Mouse (Mus musculus): ENCODE results near the gene Tgfb1i1. TPM values are rescaled to one million over a fixed set of nuclear protein-coding genes. Genes with fewer than 3 reads are reported as not detected.

The Tgfb1i1 gene
- 12.4 and 17.6 TPM in 2 replicates for polyA plus RNA-seq (2014; fragmentation: Nextera tagmentation; extraction: Ambion mirVana)

DNA sequence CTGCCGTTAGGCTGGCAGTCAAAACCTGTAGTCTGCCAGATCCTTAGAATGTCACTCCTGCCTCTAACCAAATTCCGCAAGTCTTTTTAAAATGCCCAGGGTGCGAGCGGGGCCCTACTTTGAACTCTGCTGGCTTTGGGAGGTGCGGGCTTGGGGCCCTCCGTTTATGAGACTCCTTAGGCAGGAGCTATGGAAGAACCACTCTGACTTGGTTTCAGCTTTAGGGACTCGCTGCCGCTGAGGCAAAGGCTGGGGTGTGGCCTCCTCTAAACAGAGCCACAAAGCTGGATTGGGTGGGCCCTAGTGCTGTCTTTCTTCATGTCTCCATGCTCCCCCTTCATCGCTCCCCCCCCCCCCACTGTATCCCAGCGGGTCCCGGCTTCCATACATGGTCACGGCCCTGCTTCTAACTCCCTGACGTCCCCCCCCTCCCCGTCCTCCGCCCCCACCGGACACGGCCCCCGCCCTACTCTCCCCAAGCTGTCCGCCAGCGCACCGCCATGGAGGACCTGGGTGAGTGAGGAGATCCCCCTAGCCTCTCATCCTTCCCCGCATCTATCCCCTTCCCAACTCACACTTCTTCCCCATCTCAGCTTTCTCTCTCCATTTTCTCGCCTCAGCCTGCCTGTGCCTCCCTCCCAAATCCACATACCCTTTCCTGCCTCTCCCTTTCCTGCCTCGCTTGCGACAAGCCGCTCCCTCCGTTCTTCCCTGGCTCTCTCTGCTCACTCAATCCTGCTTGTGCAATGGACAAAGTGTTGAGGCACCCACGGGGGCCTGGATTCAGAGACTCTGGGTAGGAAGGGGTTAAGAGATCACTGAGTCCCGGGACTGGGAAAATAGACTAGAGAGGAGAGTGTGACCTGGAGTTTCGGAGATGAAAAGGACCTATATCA lies at the start of gene Tgfb1i1:
Gene Tgfb1i1, plus strand, starts transcription at position 317 of the 896 bp plus-strand sequence.
- peak within 1 kb of the TSS; percentile 31 for H3K4me3 ChIP-seq (ENCODE audit: low read depth, low read length)
- H3K9me3 ChIP-seq (replicated peaks; ENCODE audit: control insufficient read depth, low read length), result no peaks in the 10 kb centered on the region
- H3K27ac ChIP-seq (ENCODE audit: low read depth, low read length), result no peak within 1 kb of the TSS; the same call in 1 of the 2 replicates
- H3K4me1 ChIP-seq (ENCODE audit: control insufficient read depth, insufficient read depth, low read length), result peaks cover 2% of the 10 kb centered on the region; the same call in 1 of the 2 replicates
- H3K27me3 ChIP-seq (replicated peaks; ENCODE audit: control insufficient read depth, insufficient read depth, low read length), result no peaks in the 10 kb centered on the region
- peaks cover 26% of the 10 kb centered on the region for H3K36me3 ChIP-seq (ENCODE audit: control insufficient read depth, insufficient read depth, low read length)
- peak within 1 kb of the TSS; percentile 56 for H3K4me2 ChIP-seq (ENCODE audit: low read length)
- peak; percentile 43 for DNase-seq (ENCODE audit: low spot score)
- H3K9ac ChIP-seq (ENCODE audit: low read length), result peak within 1 kb of the TSS; percentile 65
- WGBS, result 2% methylated on average over 29 of the region's 30 CpGs
- peak; percentile 60; the same call in 1 of the 2 replicates for ATAC-seq

DNA sequence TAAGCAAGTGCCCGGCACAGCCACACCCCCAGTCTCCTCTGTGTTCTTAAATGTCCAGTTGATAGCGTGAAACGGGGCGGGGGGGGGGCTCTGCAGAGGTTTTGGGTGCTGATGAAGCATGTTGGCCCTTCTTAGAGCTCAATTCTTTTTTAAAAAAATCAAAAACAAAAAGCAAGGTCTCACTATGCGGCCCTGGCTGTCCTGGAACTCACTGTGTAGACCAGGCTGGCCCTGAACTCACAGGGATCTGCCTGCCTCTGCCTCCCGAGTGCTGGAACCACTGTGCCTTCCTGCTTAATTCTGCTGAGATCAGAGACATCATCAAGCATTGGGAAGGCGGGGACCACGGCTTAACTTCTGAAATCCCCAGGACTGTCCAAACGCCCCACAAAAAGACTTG lies 45.0 kb upstream of the Tgfb1i1 start:
- Histone ChIP-seq H3K36me3 (ENCODE audit: control insufficient read depth, insufficient read depth, low read length) (no peaks in the 10 kb centered on the region), H3K27ac (ENCODE audit: low read depth, low read length) (no peak overlapping the region), H3K9ac (ENCODE audit: low read length) (no peak overlapping the region), H3K4me3 (ENCODE audit: low read depth, low read length) (no peak overlapping the region), H3K4me2 (ENCODE audit: low read length) (no peak overlapping the region), H3K27me3 (replicated peaks; ENCODE audit: control insufficient read depth, insufficient read depth, low read length) (no peaks in the 10 kb centered on the region), H3K9me3 (replicated peaks; ENCODE audit: control insufficient read depth, low read length) (no peaks in the 10 kb centered on the region), H3K4me1 (ENCODE audit: control insufficient read depth, insufficient read depth, low read length) (no peaks in the 10 kb centered on the region)
- 88% methylated on average over 9 of the region's 9 CpGs for WGBS
- ATAC-seq (no peak), DNase-seq (ENCODE audit: low spot score) (no peak)

DNA sequence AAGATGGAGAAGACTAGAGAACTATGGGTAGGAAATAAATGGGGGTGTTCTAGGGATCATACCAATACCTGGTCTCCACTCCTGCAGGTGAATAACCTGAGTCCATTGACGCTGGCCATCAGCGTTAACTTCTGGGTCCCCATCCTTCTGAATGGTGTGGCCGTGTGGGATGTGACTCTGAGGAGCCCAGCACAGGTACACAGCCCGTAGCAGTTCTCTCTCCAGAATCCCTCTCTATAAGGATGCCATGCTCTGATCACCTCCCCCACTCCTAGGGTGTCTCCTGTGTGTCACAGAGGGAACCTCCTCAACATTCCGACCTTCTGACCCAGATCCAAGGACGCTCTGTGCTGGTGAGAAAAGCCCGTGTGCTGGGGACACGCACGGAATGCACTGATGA lies 43.5 kb upstream of the Tgfb1i1 start:
- ATAC-seq (no peak), DNase-seq (ENCODE audit: low spot score) (no peak)
- H3K27ac ChIP-seq (ENCODE audit: low read depth, low read length), result no peak overlapping the region
- 82% methylated on average over 9 of the region's 9 CpGs for WGBS
- H3K4me2 ChIP-seq (ENCODE audit: low read length), result no peak overlapping the region
- no peak overlapping the region for H3K4me3 ChIP-seq (ENCODE audit: low read depth, low read length)
- no peaks in the 10 kb centered on the region for H3K27me3 ChIP-seq (replicated peaks; ENCODE audit: control insufficient read depth, insufficient read depth, low read length)
- H3K9me3 ChIP-seq (replicated peaks; ENCODE audit: control insufficient read depth, low read length), result no peaks in the 10 kb centered on the region
- H3K9ac ChIP-seq (ENCODE audit: low read length), result no peak overlapping the region
- H3K4me1 ChIP-seq (ENCODE audit: control insufficient read depth, insufficient read depth, low read length), result no peaks in the 10 kb centered on the region
- no peaks in the 10 kb centered on the region for H3K36me3 ChIP-seq (ENCODE audit: control insufficient read depth, insufficient read depth, low read length)

DNA sequence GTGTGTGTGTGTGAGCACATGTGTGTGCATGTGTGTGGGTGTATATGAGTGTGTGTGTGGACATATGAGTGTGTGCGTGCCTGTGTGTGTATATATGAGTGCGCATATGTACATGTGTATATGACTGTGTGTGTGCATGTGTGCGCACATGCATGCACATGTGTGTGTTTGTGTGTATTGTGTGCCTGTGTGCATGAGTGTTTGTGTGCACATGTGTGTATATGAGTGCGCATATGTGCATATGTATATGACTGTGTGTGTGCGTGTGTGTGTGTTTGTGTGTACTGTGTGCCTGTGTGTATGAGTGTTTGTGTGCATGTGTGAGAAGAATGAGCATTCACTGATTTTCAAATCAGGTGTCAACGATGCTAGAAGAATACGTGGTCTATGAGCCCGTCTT lies 42.4 kb upstream of the Tgfb1i1 start:
- H3K9me3 ChIP-seq (replicated peaks; ENCODE audit: control insufficient read depth, low read length), result no peaks in the 10 kb centered on the region
- 88% methylated on average over 8 of the region's 8 CpGs for WGBS

DNA sequence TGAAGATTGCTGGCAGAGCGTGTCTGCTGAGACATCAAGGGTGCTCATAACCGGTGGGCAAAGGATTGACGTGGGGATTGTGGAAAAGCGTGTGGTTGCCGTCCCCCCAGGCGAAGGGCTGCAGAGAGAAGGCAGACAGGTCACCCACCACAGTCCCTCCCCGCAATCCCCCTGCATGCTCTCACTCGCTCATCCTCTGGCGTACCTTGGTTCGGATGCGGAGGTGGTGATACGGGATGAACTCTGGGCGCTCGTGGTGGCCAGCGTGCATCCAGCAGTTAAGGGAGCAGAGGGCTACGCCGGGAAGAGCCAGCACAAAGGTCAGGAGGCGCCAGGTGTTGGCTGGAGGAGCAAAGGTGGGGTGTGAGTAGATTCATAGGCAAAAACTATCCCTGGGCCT lies 40.9 kb upstream of the Tgfb1i1 start:
- ATAC-seq (no peak), DNase-seq (ENCODE audit: low spot score) (no peak)
- Histone ChIP-seq H3K9me3 (replicated peaks; ENCODE audit: control insufficient read depth, low read length) (no peaks in the 10 kb centered on the region), H3K36me3 (ENCODE audit: control insufficient read depth, insufficient read depth, low read length) (no peaks in the 10 kb centered on the region), H3K4me1 (ENCODE audit: control insufficient read depth, insufficient read depth, low read length) (no peaks in the 10 kb centered on the region), H3K9ac (ENCODE audit: low read length) (no peak overlapping the region), H3K4me2 (ENCODE audit: low read length) (no peak overlapping the region), H3K4me3 (ENCODE audit: low read depth, low read length) (no peak overlapping the region), H3K27ac (ENCODE audit: low read depth, low read length) (no peak overlapping the region), H3K27me3 (replicated peaks; ENCODE audit: control insufficient read depth, insufficient read depth, low read length) (no peaks in the 10 kb centered on the region)
- 86% methylated on average over 18 of the region's 18 CpGs for WGBS

More for the DNA sequence above, 42.4 kb upstream of the Tgfb1i1 start:
- no peaks in the 10 kb centered on the region for H3K36me3 ChIP-seq (ENCODE audit: control insufficient read depth, insufficient read depth, low read length)
- DNase-seq (ENCODE audit: low spot score) (no peak), ATAC-seq (no peak)
- no peaks in the 10 kb centered on the region for H3K4me1 ChIP-seq (ENCODE audit: control insufficient read depth, insufficient read depth, low read length)
- no peak overlapping the region for H3K9ac ChIP-seq (ENCODE audit: low read length)
- no peak overlapping the region for H3K4me2 ChIP-seq (ENCODE audit: low read length)
- no peak overlapping the region for H3K27ac ChIP-seq (ENCODE audit: low read depth, low read length)
- no peaks in the 10 kb centered on the region for H3K27me3 ChIP-seq (replicated peaks; ENCODE audit: control insufficient read depth, insufficient read depth, low read length)
- no peak overlapping the region for H3K4me3 ChIP-seq (ENCODE audit: low read depth, low read length)

DNA sequence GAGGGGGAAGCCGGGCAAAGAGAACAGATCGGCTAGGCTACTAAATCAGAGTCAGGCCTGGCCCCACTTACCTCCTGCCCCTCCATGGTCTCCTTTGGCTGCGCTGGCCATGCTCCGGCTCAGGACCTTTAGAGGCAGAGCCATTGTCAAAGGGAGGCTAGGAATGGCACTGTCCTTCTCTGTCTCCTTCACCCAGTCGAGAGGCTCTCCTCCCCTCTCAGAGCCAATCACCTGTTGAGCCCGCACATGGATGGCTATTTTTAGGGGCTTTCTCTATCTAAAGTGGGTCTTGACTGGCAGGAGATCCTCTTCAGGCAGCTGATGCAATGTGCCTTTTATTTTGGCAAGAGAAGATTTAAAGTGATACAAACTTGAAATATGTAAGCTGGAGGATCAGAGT lies 40.5 kb upstream of the Tgfb1i1 start, which contains the start of gene Cox6a2:
Gene Cox6a2, minus strand, starts transcription at position 236 of the 400 bp plus-strand sequence.
- Histone ChIP-seq H3K4me2 (ENCODE audit: low read length) (no peak within 1 kb of the TSS), H3K27me3 (replicated peaks; ENCODE audit: control insufficient read depth, insufficient read depth, low read length) (no peaks in the 10 kb centered on the region), H3K4me3 (ENCODE audit: low read depth, low read length) (no peak within 1 kb of the TSS), H3K9me3 (replicated peaks; ENCODE audit: control insufficient read depth, low read length) (no peaks in the 10 kb centered on the region), H3K4me1 (ENCODE audit: control insufficient read depth, insufficient read depth, low read length) (no peaks in the 10 kb centered on the region), H3K36me3 (ENCODE audit: control insufficient read depth, insufficient read depth, low read length) (no peaks in the 10 kb centered on the region), H3K27ac (ENCODE audit: low read depth, low read length) (no peak within 1 kb of the TSS), H3K9ac (ENCODE audit: low read length) (no peak within 1 kb of the TSS)
- DNase-seq (ENCODE audit: low spot score) (no peak), ATAC-seq (no peak)
- 74% methylated on average over 6 of the region's 6 CpGs for WGBS

DNA sequence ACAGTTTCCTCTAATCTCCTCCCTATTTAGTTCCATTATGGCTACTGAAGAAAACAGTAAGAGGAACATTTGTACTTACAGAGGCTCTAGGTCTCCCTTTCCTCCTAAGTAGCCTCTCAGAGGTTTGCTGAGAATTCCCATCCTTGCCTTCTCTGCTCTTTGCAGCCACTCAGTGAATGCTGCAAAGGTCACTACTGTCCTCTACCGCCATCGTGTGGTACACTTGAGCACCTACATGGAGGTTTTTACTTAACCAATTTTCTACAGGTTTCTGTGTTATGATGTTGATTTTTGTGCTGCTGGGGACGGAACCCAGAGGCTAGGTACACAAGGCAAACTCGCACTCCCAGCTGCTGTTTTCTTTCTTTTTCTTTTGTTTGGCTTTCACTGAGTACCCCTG lies 38.4 kb upstream of the Tgfb1i1 start:
- Histone ChIP-seq H3K27me3 (replicated peaks; ENCODE audit: control insufficient read depth, insufficient read depth, low read length) (no peaks in the 10 kb centered on the region), H3K4me3 (ENCODE audit: low read depth, low read length) (no peak overlapping the region), H3K27ac (ENCODE audit: low read depth, low read length) (no peak overlapping the region), H3K9ac (ENCODE audit: low read length) (no peak overlapping the region), H3K4me1 (ENCODE audit: control insufficient read depth, insufficient read depth, low read length) (no peaks in the 10 kb centered on the region), H3K4me2 (ENCODE audit: low read length) (no peak overlapping the region), H3K9me3 (replicated peaks; ENCODE audit: control insufficient read depth, low read length) (no peaks in the 10 kb centered on the region), H3K36me3 (ENCODE audit: control insufficient read depth, insufficient read depth, low read length) (no peaks in the 10 kb centered on the region)
- ATAC-seq, result no peak
- 5% methylated on average over 4 of the region's 4 CpGs for WGBS
- peak; percentile 88 for DNase-seq (ENCODE audit: low spot score)

DNA sequence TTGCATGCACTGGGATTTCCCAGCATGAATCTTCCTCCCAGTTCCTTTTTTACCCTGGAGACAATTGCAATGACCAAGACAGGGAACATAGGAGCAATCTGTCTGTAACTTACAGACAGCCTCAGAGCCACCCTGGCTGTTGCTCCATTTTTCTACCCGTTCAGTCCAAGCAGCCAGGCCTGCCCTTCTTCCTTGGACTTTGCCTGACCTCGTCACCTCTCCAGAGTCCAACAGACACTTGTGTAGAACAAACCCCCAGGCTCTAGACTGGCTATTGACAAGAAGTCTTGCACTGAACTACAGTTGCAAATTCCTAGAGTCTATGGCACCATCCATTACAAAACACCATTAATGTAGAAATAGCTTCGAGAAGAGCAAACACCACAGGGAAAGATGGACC lies 36.8 kb upstream of the Tgfb1i1 start:
- ATAC-seq, result no peak
- no peak overlapping the region for H3K4me2 ChIP-seq (ENCODE audit: low read length)
- no peak overlapping the region for H3K9ac ChIP-seq (ENCODE audit: low read length)
- no peaks in the 10 kb centered on the region for H3K4me1 ChIP-seq (ENCODE audit: control insufficient read depth, insufficient read depth, low read length)
- 68% methylated on average over 3 of the region's 3 CpGs for WGBS
- H3K9me3 ChIP-seq (replicated peaks; ENCODE audit: control insufficient read depth, low read length), result no peaks in the 10 kb centered on the region
- no peaks in the 10 kb centered on the region for H3K27me3 ChIP-seq (replicated peaks; ENCODE audit: control insufficient read depth, insufficient read depth, low read length)
- DNase-seq (ENCODE audit: low spot score), result no peak
- H3K27ac ChIP-seq (ENCODE audit: low read depth, low read length), result no peak overlapping the region
- H3K36me3 ChIP-seq (ENCODE audit: control insufficient read depth, insufficient read depth, low read length), result no peaks in the 10 kb centered on the region
- no peak overlapping the region for H3K4me3 ChIP-seq (ENCODE audit: low read depth, low read length)

DNA sequence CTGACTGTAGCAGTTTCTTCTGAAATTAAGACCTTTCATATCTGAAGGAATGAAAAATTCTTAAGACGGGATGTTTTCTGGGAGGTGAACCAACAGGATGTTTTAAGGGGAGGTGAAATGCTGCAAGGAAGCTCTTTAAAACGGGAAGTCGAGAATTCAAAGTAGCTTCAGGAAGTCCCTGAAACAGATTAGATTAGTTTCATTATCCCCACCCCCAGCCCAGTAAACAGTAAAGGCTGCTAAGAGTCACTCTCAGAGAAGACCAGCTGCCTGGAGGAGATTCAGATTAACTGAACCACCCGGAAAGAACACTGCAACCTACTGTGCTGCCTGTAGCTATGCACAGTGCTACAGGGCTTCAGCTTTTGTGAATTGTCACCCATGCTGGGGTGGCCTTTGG lies 26.7 kb upstream of the Tgfb1i1 start:
- DNase-seq (ENCODE audit: low spot score) (no peak), ATAC-seq (no peak)
- H3K36me3 ChIP-seq (ENCODE audit: control insufficient read depth, insufficient read depth, low read length), result no peaks in the 10 kb centered on the region
- H3K9me3 ChIP-seq (replicated peaks; ENCODE audit: control insufficient read depth, low read length), result no peaks in the 10 kb centered on the region
- no peaks in the 10 kb centered on the region for H3K4me1 ChIP-seq (ENCODE audit: control insufficient read depth, insufficient read depth, low read length)
- H3K27ac ChIP-seq (ENCODE audit: low read depth, low read length), result no peak overlapping the region
- WGBS, result 88% methylated on average over 4 of the region's 4 CpGs
- no peak overlapping the region for H3K4me2 ChIP-seq (ENCODE audit: low read length)
- no peak overlapping the region for H3K4me3 ChIP-seq (ENCODE audit: low read depth, low read length)
- no peak overlapping the region for H3K9ac ChIP-seq (ENCODE audit: low read length)
- H3K27me3 ChIP-seq (replicated peaks; ENCODE audit: control insufficient read depth, insufficient read depth, low read length), result no peaks in the 10 kb centered on the region
